Mouse (Mus musculus): ENCODE results near the gene Sdhaf3. TPM values are rescaled to one million over a fixed set of nuclear protein-coding genes. Genes with fewer than 3 reads are reported as not detected.
A peak's percentile ranks its signal among the peaks of the same experiment; 100 is the strongest.

The Sdhaf3 gene
- polyA plus RNA-seq, 1 experiment from 2014 or later, result 6.8 TPM

GRCm38 (mm10) chr6:7082054-7082453 lies 126.2 kb downstream of the Sdhaf3 start:
- 47% methylated on average over 3 of the region's 3 CpGs for WGBS
- Histone ChIP-seq H3K9me3 (no peaks in the 10 kb centered on the region), H3K27me3 (no peaks in the 10 kb centered on the region), H3K36me3 (no peaks in the 10 kb centered on the region), H3K4me2 (no peak overlapping the region), H3K9ac (no peak overlapping the region), H3K4me1 (replicated peaks) (0 out of 2 replicates have a peak, but pooled peaks cover 3% of the 10 kb centered on the region), H3K27ac (replicated peaks) (no peak overlapping the region), H3K4me3 (no peak overlapping the region)
- peak; percentile 56; the same call in 1 of the 2 replicates for ATAC-seq (ENCODE audit: low read depth)

GRCm38 (mm10) chr6:7082467-7083259 lies 126.9 kb downstream of the Sdhaf3 start:
- no peak overlapping the region for H3K4me2 ChIP-seq
- ATAC-seq (ENCODE audit: low read depth), result peak; percentile 76; the same call in 1 of the 2 replicates
- H3K4me3 ChIP-seq, result no peak overlapping the region
- no peaks in the 10 kb centered on the region for H3K27me3 ChIP-seq
- no peak overlapping the region for H3K9ac ChIP-seq
- no peak overlapping the region for H3K27ac ChIP-seq (replicated peaks)
- 66% methylated on average over 5 of the region's 5 CpGs for WGBS
- H3K36me3 ChIP-seq, result no peaks in the 10 kb centered on the region
- no peaks in the 10 kb centered on the region for H3K9me3 ChIP-seq
- 0 out of 2 replicates have a peak, but pooled peaks cover 3% of the 10 kb centered on the region for H3K4me1 ChIP-seq (replicated peaks)

GRCm38 (mm10) chr6:7083661-7084060 lies 127.9 kb downstream of the Sdhaf3 start:
- whole genome bisulfite sequencing, result 88% methylated on average over 4 of the region's 4 CpGs
- ATAC-seq (ENCODE audit: low read depth), result no peak
- H3K36me3 ChIP-seq, result no peaks in the 10 kb centered on the region
- H3K27ac ChIP-seq (replicated peaks), result no peak overlapping the region
- H3K4me3 ChIP-seq, result no peak overlapping the region
- no peaks in the 10 kb centered on the region for H3K27me3 ChIP-seq
- H3K9me3 ChIP-seq, result no peaks in the 10 kb centered on the region
- no peak overlapping the region for H3K9ac ChIP-seq
- no peak overlapping the region for H3K4me2 ChIP-seq
- 0 out of 2 replicates have a peak, but pooled peaks cover 3% of the 10 kb centered on the region for H3K4me1 ChIP-seq (replicated peaks)

GRCm38 (mm10) chr6:7084370-7084769 lies 128.6 kb downstream of the Sdhaf3 start:
- 52% methylated on average over 2 of the region's 2 CpGs for WGBS
- Histone ChIP-seq H3K36me3 (no peaks in the 10 kb centered on the region), H3K9ac (no peak overlapping the region), H3K9me3 (no peaks in the 10 kb centered on the region), H3K4me2 (no peak overlapping the region), H3K27me3 (no peaks in the 10 kb centered on the region), H3K4me3 (no peak overlapping the region), H3K27ac (replicated peaks) (no peak overlapping the region), H3K4me1 (replicated peaks) (0 out of 2 replicates have a peak, but pooled peaks cover 3% of the 10 kb centered on the region)
- ATAC-seq (ENCODE audit: low read depth), result no peak

GRCm38 (mm10) chr6:7085506-7085905 lies 129.7 kb downstream of the Sdhaf3 start:
- no peak overlapping the region for H3K4me3 ChIP-seq
- H3K9me3 ChIP-seq, result no peaks in the 10 kb centered on the region
- no peak overlapping the region for H3K4me2 ChIP-seq
- no peaks in the 10 kb centered on the region for H3K27me3 ChIP-seq
- H3K27ac ChIP-seq (replicated peaks), result no peak overlapping the region
- no peak overlapping the region for H3K9ac ChIP-seq
- H3K4me1 ChIP-seq (replicated peaks), result 0 out of 2 replicates have a peak, but pooled peaks cover 3% of the 10 kb centered on the region
- no peaks in the 10 kb centered on the region for H3K36me3 ChIP-seq
- no peak for ATAC-seq (ENCODE audit: low read depth)
- WGBS, result 82% methylated on average over 2 of the region's 2 CpGs

- H3K9me3 ChIP-seq, result no peaks in the 10 kb centered on the region
- H3K27me3 ChIP-seq, result no peaks in the 10 kb centered on the region
- H3K27ac ChIP-seq (replicated peaks), result no peak overlapping the region
- 89% methylated on average over 1 of the region's 1 CpGs for WGBS
- H3K4me2 ChIP-seq, result no peak overlapping the region
- no peak overlapping the region for H3K4me3 ChIP-seq
- H3K9ac ChIP-seq, result no peak overlapping the region
- H3K36me3 ChIP-seq, result no peaks in the 10 kb centered on the region
- no peaks in the 10 kb centered on the region for H3K4me1 ChIP-seq (replicated peaks)
- ATAC-seq (ENCODE audit: low read depth), result no peak
These were observed 136.3 kb downstream of the Sdhaf3 start for GRCm38 (mm10) chr6:7092094-7092493.

Other genes starting within 250 kb of the Sdhaf3 start
- not detected in 2 replicates for gene Dlx6, start 92.7 kb upstream of the Sdhaf3 start, polyA plus RNA-seq (2015; fragmentation: Nextera tagmentation; extraction: Ambion mirVana)
- gene Dlx5, start 73.9 kb upstream of the Sdhaf3 start, polyA plus RNA-seq (2015; fragmentation: Nextera tagmentation; extraction: Ambion mirVana), result 0.40 and 1.2 TPM in 2 replicates